Mouse (Mus musculus) CH12.LX (cell line): Measurements from ENCODE around the gene Rps6kb2. TPM values are rescaled to one million over a fixed set of nuclear protein-coding genes. Genes with fewer than 3 reads are reported as not detected.
A peak's percentile ranks its signal among the peaks of the same experiment; 100 is the strongest.

ENCODE experiments used
- DNase-seq: peaks from one replicate; pipeline ENCODE4 v3.0.0-alpha.2; 2013; ENCODE audit errors: extremely low read depth
- H3K27ac ChIP-seq: 2 replicates; pipeline ENCODE4 v1.5.1; 2012; ENCODE audit warnings: low read depth, mild to moderate bottlenecking, control low read depth, moderate library complexity; ENCODE audit not compliant: insufficient read depth
- H3K27me3 ChIP-seq: replicated peaks from 2 replicates; pipeline ENCODE3; 2012; ENCODE audit warnings: inconsistent platforms
- H3K36me3 ChIP-seq, 2 experiments: replicated peaks in 1 of 2; 2 replicates each; pipeline versions ENCODE3 to v1.6.1; 2012; ENCODE audit warnings: inconsistent platforms in 1 of 2, low read length in 1 of 2, mild to moderate bottlenecking in 1 of 2, mixed read lengths in 1 of 2, moderate library complexity in 1 of 2; ENCODE audit not compliant: control insufficient read depth in 1 of 2, insufficient read depth in 1 of 2
- H3K4me1 ChIP-seq, 2 experiments: 2 replicates each; pipeline ENCODE4 v1.6.1; 2012; ENCODE audit warnings: inconsistent platforms in 1 of 2, moderate library complexity in 1 of 2; ENCODE audit not compliant: insufficient read depth in 2 of 2, control insufficient read depth in 1 of 2
- H3K4me2 ChIP-seq: 2 replicates; pipeline ENCODE4 v1.6.1; 2012; ENCODE audit warnings: low read depth, mild to moderate bottlenecking, control low read depth; ENCODE audit not compliant: poor library complexity, insufficient read depth, severe bottlenecking
- H3K4me3 ChIP-seq, 3 experiments: fragments of 150-350 bp in 1 of 3; sonication (generic) in 1 of 3; replicated peaks in 1 of 3; 2 replicates each; pipeline versions ENCODE3 to v1.5.1; 2011 to 2012; ENCODE audit warnings: low read depth in 2 of 3, low read length in 2 of 3, mild to moderate bottlenecking in 2 of 3, moderate library complexity in 2 of 3, control low read depth in 1 of 3, improper control_type of control experiment in 1 of 3, inconsistent platforms in 1 of 3, mixed read lengths in 1 of 3; ENCODE audit not compliant: poor library complexity in 1 of 3
- H3K79me2 ChIP-seq: replicated peaks from 2 replicates; pipeline ENCODE4 v1.6.1; 2012; ENCODE audit warnings: mild to moderate bottlenecking, moderate library complexity; ENCODE audit not compliant: control insufficient read depth, poor library complexity, insufficient read depth, severe bottlenecking; ENCODE audit errors: extremely low read depth
- H3K9ac ChIP-seq: 2 replicates; pipeline ENCODE4 v1.6.1; 2012; ENCODE audit warnings: low read depth, mild to moderate bottlenecking, control low read depth, moderate library complexity; ENCODE audit not compliant: insufficient read depth
- H3K9me3 ChIP-seq: replicated peaks from 2 replicates; pipeline ENCODE3; 2012; ENCODE audit warnings: low read length, inconsistent platforms, mixed read lengths
- ELF1 ChIP-seq: IDR thresholded peaks from 2 replicates; pipeline ENCODE4 v1.6.1; 2014; ENCODE audit warnings: low read depth, mild to moderate bottlenecking, inconsistent platforms, low read length, improper control_type of control experiment
- GABPA ChIP-seq: IDR thresholded peaks from 2 replicates; pipeline ENCODE4 v1.6.1; 2012; ENCODE audit warnings: low read depth, low read length, improper control_type of control experiment, inconsistent platforms; ENCODE audit not compliant: insufficient replicate concordance
- JUN ChIP-seq: IDR thresholded peaks from 2 replicates; pipeline ENCODE4 v1.6.1; 2011; ENCODE audit warnings: low read depth, mild to moderate bottlenecking, low read length, improper control_type of control experiment, moderate library complexity; ENCODE audit not compliant: insufficient read depth
- KAT2A ChIP-seq: IDR thresholded peaks from 2 replicates; pipeline ENCODE4 v1.6.1; 2012; ENCODE audit warnings: low read length, improper control_type of control experiment, inconsistent platforms; ENCODE audit not compliant: insufficient replicate concordance
- MAFK ChIP-seq: IDR thresholded peaks from 2 replicates; pipeline ENCODE4 v1.6.1; 2011; ENCODE audit warnings: low read length, improper control_type of control experiment; ENCODE audit not compliant: insufficient replicate concordance
- MAZ ChIP-seq: IDR thresholded peaks from 2 replicates; pipeline ENCODE4 v1.6.1; 2012; ENCODE audit warnings: low read depth, mild to moderate bottlenecking, inconsistent platforms, low read length, improper control_type of control experiment, moderate library complexity
- MYC ChIP-seq: IDR thresholded peaks from 2 replicates; pipeline ENCODE4 v1.6.1; 2011; ENCODE audit warnings: low read depth, mild to moderate bottlenecking, improper control_type of control experiment, low read length
- NRF1 ChIP-seq: IDR thresholded peaks from 2 replicates; pipeline ENCODE4 v1.6.1; 2014; ENCODE audit warnings: low read depth, mild to moderate bottlenecking, inconsistent platforms, low read length, improper control_type of control experiment, moderate library complexity
- POLR2A ChIP-seq: IDR thresholded peaks from 2 replicates; pipeline ENCODE4 v1.6.1; 2011; ENCODE audit warnings: low read depth, mild to moderate bottlenecking, improper control_type of control experiment, low read length
- USF2 ChIP-seq: conservative IDR thresholded peaks from 2 replicates; pipeline ENCODE4 v1.6.1; 2011; ENCODE audit warnings: low read depth, low read length, improper control_type of control experiment
- ZC3H11A ChIP-seq: IDR thresholded peaks from 2 replicates; pipeline ENCODE4 v1.6.1; 2012; ENCODE audit warnings: low read depth, mild to moderate bottlenecking, inconsistent platforms, low read length, improper control_type of control experiment
- ZNF384 ChIP-seq: IDR thresholded peaks from 2 replicates; pipeline ENCODE4 v1.6.1; 2012; ENCODE audit warnings: low read depth, low read length, improper control_type of control experiment, inconsistent platforms
- dilution Hi-C: fragments of 300-500 bp; cut with MboI; formaldehyde crosslinking; loops from 2 replicates; pipeline ENCODE4 v1.14.3; 2020; ENCODE audit warnings: low sequenced_read_pairs; ENCODE audit not compliant: extremely low pct_unique_long_range_greater_than_20kb, extremely low pct_ligation_motif_present
- in situ Hi-C: fragments of 300-500 bp; cut with MboI; formaldehyde crosslinking; loops from 3 replicates; pipeline ENCODE4 v1.14.3; 2019; ENCODE audit warnings: low sequenced_read_pairs, low pct_ligation_motif_present, low pct_unique_long_range_greater_than_20kb, mixed read lengths
- polyA plus RNA-seq: library from polyadenylated mRNA; unstranded; fragments of >175 nt; gene quantifications from 2 replicates; pipeline ENCODE4 v1.2.1, GENCODE M21; 2012; ENCODE audit warnings: low read depth; ENCODE audit not compliant: insufficient read length
- total RNA-seq, 2 experiments: library from RNA; depleted of rRNA; stranded (reverse); fragments of 300-350 nt in 1 of 2; fragments of >200 nt in 1 of 2; gene quantifications; 2 replicates each; pipeline ENCODE4 v1.2.3; 2012 to 2014

Gene Rps6kb2
- total and polyA plus RNA-seq, 3 experiments, result 9.7 to 26.6 (median 20.7) TPM

DNA sequence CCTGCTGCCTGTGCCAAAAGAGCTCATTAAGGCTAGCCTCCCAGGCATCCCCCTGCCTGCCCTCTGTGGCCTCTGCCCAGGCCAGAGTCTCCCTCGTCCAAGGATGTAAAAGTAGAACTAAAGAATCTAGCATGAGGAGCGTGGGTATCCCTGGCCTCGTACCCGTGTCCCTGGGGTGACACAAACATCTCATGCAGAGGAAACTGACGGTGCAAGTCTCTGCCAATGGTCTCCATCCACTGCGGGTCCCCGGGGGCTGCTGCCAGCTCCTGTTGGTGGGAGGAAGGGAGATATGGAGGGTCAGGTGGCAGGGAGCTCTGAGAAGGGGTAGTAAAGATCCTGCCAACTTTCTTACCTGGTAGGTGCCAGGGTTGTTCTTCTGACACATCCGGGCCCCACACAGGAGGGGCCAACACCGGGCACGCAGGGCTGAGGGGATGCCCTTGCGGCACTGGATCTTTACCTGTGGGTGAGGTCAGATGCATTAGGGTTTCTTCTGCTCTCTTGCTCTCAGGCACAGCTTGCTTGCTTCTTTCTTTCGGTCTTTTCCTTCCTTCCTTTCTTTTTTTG, 26.0 kb upstream of the Rps6kb2 start:
- no peaks in the 10 kb centered on the region for H3K9me3 ChIP-seq
- in situ Hi-C loops (no loop called here), dilution Hi-C loops (no loop called here)
- no peaks in the 10 kb centered on the region for H3K27me3 ChIP-seq
- H3K36me3 ChIP-seq, result peaks cover 48 to 63% of the 10 kb centered on the region in 2 experiments
- peaks cover 41% of the 10 kb centered on the region for H3K79me2 ChIP-seq
- TF ChIP-seq MAFK, result no peak
- TF ChIP-seq KAT2A, result no peak
- no peak for TF ChIP-seq GABPA
- TF ChIP-seq MAZ, result no peak
- H3K4me3 ChIP-seq, result peak overlapping the region; percentile 20 to 86 (median 33)
- no peak for DNase-seq
- peak overlapping the region; percentile 37 for H3K4me2 ChIP-seq
- peak overlapping the region; percentile 1; the same call in 1 of the 2 replicates for H3K27ac ChIP-seq
- H3K4me1 ChIP-seq, result peaks cover 26 to 67% of the 10 kb centered on the region in 2 experiments
- peak overlapping the region; percentile 34; the same call in 1 of the 2 replicates for H3K9ac ChIP-seq

DNA sequence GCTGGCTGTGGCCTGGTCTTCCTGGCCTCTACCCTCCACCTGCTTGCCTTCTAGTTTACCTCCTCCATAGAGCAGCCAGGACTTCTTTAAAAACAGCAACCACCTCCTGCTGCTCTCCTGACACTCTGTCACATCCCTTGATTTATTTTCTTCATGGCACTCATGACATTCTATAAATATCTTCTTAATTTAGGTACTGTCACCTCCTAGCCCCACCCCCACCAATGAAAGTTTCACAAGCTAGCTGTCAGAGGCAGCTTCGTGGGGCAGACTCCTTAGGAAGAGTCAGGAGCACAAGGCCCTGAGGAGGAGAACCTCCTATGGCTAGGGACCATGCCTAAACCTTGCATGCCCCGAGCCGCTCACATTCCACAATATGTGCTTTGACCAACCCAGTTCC, 24.1 kb upstream of the Rps6kb2 start:
- dilution Hi-C loops (no loop called here), in situ Hi-C loops (no loop called here)
- Histone ChIP-seq H3K9ac (no peak overlapping the region), H3K36me3 (peaks cover 55 to 69% of the 10 kb centered on the region in 2 experiments), H3K4me1 (peaks cover 27 to 71% of the 10 kb centered on the region in 2 experiments), H3K4me2 (peak overlapping the region; percentile 18), H3K9me3 (no peaks in the 10 kb centered on the region), H3K27me3 (no peaks in the 10 kb centered on the region), H3K27ac (0 out of 2 replicates have a peak overlapping the region, but pooled peaks have one; percentile 2), H3K4me3 (peak overlapping the region in 1 of 3 experiments; percentile 41)
- no peak for DNase-seq
- TF ChIP-seq ZC3H11A (no peak), NRF1 (no peak), GABPA (no peak), MYC (no peak)
- TF ChIP-seq, all 38 proteins: peak for 0
- H3K79me2 ChIP-seq, result peaks cover 23% of the 10 kb centered on the region

DNA sequence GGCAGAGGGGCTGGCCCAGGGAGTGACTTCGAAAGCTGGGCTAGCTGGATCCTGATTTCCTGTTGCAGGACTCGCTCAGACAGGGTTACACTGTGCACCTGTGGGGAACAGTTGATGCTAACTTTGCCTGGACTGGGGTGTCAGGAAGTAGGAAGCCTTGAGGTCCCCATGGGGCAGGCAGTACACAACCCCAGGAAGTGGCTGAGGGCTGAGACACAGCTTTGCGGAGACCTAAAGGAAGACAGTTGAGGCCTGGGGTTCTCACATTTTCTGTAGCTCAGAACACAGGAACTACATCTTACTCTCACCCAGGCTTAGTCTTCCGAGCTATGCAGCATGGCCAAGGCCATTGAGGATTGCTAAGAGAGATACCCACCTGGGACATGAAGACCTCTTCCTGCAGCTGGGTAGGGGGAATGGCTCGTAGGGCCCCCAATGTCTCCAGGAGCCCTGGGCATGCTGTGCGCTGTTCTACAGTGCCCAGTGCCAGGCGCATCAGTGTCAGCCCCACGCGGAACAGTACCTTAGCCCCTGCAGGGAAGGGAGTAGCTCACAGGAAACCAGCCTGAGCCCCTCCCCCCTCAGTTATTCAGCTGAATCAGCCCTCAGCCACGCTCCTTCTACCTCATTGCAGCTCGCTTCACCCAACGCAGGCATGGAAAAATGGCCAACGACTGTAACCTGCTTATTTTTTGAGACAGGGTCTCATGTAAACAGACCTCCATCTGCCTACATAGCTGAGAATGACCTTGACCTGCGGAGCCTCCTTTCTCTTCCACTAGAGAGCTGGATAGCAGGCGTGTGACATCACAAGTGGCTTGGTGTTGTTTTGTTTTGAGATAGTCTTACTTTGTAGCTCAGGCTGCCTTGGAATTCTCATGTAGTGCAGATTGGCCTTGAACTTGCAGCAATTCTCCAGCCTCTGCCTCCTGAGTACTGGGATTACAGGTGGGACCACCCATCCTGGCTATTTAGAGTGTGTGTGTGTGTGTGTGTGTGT, 22.1 kb upstream of the Rps6kb2 start:
- H3K27ac ChIP-seq, result peak overlapping the region; percentile 67
- no peaks in the 10 kb centered on the region for H3K9me3 ChIP-seq
- H3K4me1 ChIP-seq, result peaks cover 28 to 80% of the 10 kb centered on the region in 2 experiments
- in situ Hi-C loops, result no loop called here
- DNase-seq, result peak; percentile 61
- no peaks in the 10 kb centered on the region for H3K27me3 ChIP-seq
- peaks cover 19% of the 10 kb centered on the region for H3K79me2 ChIP-seq
- H3K36me3 ChIP-seq, result peaks cover 70 to 88% of the 10 kb centered on the region in 2 experiments
- no peak overlapping the region for H3K4me2 ChIP-seq
- TF ChIP-seq ZNF384 (no peak), POLR2A (no peak), ELF1 (peak; percentile 41), JUN (no peak), USF2 (no peak)
- H3K9ac ChIP-seq, result no peak overlapping the region
- dilution Hi-C loops, result no loop called here
- peak overlapping the region in 1 of 3 experiments; percentile 9 for H3K4me3 ChIP-seq
